Mouse (Mus musculus) heart, adult 8-10 months (tissue): Measurements from ENCODE around the gene Smyd4. TPM values are rescaled to one million over a fixed set of nuclear protein-coding genes. Genes with fewer than 3 reads are reported as not detected.

Experiments used
- DNase-seq: peaks from one replicate; pipeline ENCODE4 v3.0.0; 2022; ENCODE audit warnings: low spot score
- total RNA-seq, 4 experiments: library from RNA; stranded (reverse); gene quantifications; 2 replicates each; pipeline ENCODE4 v1.2.4; 2022

Smyd4 gene
- total RNA-seq, 4 experiments from 2014 or later, result 5.7 to 10.1 (median 8.3) TPM

DNA sequence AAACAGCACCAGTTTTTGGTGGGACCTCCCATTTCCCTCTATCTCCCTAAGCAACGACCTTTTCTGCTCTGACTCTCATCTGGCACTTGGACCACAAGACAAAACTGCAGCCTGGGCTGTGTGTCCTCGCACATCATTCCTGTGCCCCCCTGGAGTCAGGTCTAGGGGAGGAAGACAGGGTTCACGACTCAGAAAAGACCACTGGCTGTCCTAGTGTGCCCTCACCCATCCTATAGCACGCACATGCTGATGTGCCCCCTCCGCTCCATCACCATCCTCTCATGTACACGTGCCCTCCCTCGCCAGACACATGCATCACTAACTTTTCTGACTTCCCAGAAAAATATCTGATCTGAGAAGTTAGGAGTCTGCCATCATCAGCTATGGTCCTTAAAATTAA lies 71.8 kb downstream of the Smyd4 start:
- no peak for DNase-seq

DNA sequence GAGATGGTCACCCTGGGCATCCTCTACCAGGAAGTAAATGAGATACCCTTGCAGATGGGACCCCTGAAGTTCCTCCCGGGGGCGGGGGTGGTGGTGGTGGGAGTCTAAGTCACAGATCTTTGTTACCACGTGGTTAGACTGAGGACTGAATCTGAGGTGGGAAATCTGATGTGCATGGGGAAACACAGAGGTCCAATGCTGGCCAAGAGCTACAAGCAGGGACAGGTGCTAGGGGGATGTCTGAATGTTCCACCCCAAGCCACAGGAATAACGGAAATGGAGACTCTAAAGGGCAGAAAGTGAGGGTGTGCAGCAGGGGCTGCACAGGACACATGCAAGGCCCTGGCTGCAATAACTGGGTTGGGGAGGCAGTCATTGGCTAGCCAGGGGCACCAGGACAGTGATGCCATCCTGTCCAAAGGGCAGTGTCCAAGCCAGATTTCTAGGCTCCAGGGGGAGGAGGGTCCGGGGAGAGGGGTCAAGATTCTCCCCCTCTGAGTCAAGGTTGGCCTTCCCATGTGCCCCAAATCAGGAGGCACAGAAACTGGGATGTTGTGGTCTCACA lies 72.7 kb downstream of the Smyd4 start:
- no peak for DNase-seq

DNA sequence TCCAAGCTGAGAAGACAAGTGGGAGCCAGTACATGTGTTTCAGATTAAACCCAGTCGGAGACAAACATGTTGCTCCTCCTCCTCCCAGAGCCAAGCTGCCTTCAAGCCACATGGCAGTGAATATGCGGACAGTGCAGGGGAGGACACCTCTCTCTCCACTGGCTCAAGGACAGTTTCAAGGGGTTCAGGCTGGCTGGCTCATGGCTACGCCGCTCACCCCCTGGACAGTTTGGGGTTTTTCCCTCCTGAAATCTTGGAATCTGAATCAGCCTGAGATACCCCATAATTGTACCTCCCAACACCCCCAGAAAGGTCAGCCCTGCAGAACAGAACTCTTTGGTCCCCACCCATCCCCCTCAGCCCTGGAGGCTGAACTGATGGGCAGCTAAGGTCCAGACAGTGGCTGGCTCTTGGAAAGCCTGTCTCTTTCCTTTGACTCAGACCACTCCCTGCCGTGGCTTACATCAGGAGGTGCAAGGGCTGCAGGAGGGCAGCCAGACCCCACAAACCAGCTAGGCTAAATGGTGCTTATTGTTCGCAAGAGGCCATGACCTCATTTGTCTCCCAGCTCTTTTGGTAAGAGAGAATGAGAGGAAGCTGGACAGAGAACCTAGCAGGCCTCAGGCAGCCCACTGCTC lies 73.3 kb downstream of the Smyd4 start:
- no peak for DNase-seq

DNA sequence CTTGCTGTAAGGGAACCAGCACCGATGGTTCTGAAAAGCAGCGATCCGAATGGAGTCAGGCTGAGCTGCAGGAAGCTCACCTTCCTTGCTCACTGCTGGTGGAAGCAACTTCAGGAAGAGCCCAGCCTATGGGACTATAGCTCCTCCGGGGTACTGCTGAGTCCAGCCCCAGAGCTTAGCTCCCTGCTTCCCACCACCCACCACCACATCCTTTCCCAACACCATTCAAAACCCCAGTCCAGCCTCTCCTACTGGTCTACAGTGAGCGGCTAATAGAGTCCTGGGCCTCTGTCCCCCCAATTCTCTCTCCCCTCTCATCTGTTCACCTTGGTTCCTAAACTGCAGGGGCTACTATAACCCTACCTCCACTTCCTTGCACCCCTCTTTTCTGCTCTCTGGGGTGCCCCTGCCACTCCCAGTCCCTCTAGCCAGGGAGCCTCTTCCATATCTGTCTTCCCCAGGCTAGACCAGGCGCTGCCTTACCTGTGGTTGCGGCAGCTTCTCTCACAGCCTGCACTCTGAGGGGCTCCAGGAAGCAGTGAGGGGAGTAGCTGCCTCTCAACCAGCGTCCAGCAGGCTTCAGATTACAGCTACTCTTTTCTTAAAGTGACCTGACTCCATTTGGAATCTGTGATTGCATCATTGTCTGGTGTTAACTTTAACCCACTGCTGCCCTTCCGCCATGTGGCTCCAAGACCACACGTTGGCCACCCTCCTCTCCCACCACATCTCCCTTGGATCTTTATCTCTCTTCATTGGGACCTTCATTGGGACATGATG lies 74.0 kb downstream of the Smyd4 start, which contains the start of gene Serpinf1:
Gene Serpinf1 (minus strand): TSS at position 689 of the 780 bp plus-strand sequence.
- no peak for DNase-seq

DNA sequence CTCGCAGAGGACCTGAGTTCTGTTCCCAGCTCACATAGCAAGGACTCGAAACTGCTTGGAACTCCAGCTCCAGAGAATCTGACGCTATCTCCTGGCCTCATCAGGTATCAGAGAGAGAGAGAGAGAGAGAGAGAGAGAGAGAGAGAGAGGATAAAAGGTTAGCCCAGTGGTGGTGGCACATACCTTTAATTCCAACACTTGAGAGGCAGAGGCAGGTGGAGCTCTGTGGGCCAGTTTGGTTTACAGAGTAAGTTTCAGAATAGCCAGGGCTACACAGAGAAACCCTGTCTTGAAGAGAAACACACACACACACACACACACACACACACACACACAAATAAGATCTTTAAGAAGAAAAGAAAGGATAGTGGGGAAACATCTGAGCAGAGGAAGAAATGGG lies 74.9 kb downstream of the Smyd4 start:
- DNase-seq, result no peak

DNA sequence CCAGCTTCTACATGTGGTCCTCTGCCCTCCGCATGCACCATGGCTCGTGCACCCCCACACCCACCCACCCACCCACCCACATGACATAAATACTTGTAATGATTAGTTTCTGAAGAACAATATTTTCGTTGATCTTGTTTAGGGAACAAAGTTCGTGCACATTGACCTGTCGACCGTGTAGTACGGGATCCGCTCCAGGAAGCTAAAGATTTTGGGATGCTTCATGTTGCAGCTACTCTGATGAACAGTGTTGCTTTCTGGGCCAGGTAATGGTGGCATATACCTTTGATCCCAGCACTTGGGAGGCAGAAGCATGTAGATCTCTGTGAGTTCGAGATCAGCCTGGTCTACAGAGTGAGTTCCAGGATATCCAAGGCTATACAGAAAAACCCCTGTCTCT lies 75.8 kb downstream of the Smyd4 start:
- no peak for DNase-seq

DNA sequence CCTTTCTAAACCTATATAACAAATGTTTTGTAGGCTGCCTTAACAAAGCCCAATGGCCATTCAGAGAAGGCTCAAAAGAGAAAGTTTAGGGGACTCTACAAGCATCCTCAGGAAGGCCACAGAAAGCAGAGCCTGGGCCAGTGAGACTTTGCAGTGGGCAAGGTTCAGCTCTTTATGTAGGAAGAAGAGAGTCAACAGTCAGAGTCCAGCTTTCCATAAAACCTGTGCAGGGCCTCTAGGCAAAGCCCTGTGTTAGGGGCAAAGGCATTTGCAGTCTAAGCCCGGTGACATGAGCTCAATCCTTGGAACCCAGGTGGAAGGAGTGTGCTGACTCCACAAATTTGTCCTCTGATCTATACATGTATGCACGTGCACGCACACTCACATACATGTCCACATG lies 76.2 kb downstream of the Smyd4 start:
- DNase-seq, result no peak

DNA sequence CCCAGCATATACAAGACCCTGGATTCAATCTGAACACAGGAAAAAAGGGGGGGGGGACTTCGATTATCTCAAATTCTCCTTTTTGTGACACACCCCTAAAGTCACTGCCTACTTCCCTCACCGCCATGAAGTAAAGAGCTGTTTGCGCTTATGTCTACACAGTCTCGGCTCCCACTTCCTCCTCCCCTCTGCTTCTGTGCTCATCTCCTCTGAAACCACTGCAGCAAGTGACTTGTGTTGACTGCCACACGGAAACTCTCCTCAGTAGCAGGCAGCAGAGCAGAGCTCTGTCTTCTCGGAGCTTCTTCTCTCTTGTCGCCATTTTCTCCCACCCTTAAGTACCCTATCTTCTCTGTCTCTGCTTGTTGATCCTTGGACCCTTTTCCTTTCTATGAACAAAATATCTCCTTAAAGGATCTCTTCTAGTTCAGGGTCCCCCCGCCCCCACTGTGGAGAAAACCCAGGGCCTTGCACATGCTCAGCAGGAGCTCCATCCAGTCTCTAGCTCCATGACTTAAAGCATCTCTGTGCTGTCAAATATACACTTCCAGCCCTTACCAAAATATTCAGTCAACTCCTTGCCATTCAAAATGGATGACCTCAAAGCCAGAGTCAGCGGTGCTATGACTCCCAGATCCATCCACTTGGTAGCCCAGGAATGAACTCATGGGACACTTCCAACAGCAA lies 80.9 kb downstream of the Smyd4 start:
- no peak for DNase-seq

DNA sequence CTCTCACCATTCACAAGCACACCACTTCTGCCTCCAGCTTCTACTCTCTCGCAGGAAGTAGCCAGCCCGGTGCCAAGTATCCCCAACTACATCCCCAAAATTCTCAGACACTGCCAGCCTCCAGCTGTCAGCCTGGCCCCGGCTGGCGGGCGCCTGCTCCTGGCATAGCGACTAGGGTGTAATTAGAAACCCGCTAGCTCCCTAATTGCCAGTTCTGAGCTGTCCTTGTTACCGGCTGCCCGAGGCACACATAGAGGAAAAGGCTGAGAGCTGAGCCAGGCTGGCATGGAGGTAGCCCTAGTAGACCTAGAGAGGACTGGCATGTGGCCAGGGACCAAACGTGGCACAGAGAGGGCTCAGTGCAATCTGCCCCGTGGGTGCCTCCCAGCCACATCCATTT lies 83.1 kb downstream of the Smyd4 start:
- no peak for DNase-seq

DNA sequence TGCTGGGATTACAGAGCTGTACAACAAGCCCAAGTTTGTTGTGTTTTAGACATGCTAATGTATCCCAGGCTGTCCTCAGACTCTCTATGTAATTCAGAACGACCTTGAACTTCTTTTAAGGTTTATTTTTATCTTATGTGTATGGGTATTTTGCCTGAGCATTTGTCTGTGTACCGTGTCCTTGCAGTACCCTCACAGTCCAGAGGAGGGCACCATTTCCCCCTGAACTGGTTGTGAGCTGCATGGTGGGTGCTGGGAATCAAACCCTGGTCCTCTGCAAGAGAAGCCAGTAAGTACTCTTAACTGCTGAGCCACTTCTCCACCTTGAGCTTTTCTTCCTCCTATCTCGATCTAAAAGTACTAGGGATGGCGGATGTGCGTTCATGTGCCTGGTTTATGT lies 85.9 kb downstream of the Smyd4 start:
- DNase-seq, result no peak

DNA sequence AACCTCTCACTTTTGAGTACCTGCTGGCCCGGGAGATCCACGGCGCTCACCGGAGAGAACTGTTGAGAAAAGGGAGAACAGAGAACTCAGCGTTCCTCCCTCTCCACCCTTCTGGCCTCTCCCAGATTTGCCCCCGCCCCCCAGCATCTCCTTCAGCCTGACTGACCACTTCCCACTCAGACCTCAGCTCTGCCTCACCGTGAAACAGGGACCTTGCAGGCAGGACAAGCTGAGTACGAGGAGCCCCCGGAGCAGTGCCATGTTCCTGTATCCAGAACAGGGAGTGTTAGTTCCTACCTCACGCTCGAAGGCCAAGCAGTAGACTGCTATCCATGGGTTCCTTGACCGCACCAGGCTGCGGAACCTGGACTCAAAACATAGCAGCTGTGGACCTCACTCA lies 90.0 kb downstream of the Smyd4 start:
- DNase-seq, result no peak

DNA sequence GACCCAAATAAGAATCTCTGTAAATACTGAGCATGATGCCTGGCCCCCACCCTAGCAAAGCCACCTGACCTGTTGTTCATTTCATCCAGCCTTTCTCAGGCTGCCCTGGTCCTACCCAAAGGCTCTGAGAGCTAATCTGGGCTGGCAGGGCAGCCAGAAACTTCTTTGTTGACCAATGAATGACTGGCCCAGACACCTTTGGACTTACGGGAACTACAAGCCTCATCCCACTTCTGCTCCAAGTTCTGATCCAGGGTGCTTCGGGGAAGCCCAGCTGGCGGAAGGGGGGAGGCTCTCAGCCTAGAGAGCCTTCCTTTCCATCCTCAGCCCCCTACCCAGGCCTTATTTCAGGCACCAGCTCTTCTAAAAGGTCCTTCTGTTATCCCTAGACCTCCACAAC lies 90.6 kb downstream of the Smyd4 start:
- no peak for DNase-seq

DNA sequence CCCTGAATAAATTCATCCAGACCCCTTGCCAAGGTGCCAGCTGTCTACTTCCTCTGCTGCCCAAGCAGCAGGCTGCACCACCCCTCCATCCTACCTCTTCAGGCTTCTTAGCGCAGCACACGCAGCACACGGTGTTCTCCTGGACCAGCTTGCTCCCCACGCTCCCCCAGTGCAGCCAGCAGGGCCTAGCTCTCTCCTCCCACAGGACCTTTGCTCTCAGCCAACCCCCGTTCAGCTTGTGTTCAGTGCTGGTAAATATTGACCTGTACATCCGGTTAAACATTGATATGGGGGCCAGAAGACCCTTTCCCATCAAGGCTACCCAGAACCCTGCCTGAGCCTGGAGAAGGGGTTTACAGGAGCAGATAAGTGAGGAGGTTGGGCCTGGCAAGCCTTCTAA lies 91.1 kb downstream of the Smyd4 start, which contains the start of gene Serpinf2:
Gene Serpinf2 (minus strand): TSS at position 229 of the 400 bp plus-strand sequence.
- no peak for DNase-seq

DNA sequence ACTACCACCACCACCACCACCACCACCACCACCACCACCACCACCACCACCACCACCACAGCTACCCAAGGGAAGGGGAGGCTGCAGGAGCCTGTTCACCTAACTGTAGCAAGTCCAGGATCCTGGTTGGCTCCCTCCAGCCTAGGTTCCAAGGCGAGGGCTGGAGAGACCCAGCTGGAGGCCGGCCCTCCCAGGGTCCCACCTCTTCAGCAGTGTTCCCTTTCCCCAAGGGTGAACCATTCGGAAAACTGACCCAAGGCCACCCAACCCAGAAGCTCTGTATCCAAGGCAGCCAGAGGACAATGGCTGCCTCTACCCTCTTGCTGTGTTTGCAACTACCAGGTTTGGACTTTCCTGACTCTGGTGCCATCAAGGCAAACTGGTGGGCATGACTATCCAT lies 91.7 kb downstream of the Smyd4 start:
- DNase-seq, result no peak

DNA sequence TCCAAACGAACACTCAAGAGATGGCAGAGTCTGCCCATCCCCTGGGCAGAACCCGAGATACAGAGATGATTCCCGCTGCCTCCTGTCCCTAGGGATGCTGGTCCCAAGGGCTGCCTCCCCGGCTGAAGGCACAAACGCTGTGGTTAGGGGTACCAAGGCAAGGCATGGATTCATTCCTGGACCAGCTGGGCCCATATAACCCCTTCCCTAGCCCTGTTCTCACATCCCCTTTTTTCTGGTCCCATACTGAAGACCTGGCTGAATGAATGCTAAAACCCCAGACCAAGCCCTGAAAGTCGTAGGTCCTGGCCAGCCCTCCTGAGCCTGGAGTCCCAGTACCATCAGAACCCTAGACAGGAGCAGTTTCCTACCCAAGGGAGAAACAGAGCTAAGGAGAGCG lies 92.8 kb downstream of the Smyd4 start:
- no peak for DNase-seq

DNA sequence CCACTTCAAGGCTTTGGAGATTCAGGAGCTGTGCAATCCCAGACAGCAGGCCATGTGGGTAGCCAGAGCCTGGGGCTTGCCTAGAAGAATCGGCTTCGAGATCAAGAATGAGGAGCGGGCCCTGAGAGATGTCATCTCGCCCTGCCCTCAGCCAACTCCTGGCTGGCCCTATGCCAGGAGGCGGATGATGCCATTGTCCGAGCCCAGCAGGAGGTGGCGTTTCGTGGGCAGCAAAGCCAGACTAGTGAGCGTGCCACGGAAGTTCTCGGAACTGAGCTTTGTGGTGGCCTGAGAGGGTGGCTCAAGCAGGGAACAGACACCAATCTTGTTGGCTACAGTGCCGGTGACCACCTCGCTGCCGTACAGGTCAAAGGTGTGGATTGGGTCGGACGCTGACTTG lies 93.4 kb downstream of the Smyd4 start:
- no peak for DNase-seq

DNA sequence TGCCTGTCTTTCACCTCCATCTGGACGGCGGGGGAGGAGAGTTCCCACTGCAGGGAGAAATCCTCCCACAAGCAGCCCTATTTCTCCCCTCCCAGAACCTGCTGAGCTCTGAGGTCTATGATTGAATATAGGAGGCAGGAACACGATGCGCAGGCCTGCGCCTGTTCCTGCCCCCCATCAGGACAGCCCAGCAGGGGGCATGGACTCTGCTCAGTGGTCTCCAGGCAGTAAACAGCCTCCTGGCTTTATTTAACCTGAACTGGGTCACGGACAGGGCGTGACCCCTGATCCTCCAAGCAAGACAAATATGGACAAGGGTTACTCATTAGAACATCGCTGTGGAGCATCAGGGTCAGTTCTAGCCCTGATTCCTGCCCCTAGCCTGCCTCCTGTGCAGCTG lies 95.5 kb downstream of the Smyd4 start:
- DNase-seq, result no peak

DNA sequence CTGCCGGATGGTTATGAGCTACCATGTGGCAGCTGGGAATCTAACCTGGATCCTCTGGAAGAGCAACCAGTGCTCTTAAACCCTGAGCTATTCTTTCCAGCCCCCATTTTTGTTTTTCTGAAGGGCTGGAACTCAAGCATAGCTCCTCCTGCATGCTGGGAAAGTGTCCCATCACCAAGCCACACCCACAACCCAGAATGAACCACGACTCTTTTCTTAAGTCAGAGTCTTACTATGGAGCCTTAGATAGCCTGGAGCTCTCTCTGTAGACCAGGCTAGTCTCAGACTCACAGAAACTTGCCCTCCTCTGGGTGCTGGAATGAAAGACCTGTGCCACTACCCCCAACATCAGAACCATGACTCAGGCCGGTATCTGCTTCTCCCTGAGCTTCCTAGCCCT lies 100.3 kb downstream of the Smyd4 start:
- no peak for DNase-seq

DNA sequence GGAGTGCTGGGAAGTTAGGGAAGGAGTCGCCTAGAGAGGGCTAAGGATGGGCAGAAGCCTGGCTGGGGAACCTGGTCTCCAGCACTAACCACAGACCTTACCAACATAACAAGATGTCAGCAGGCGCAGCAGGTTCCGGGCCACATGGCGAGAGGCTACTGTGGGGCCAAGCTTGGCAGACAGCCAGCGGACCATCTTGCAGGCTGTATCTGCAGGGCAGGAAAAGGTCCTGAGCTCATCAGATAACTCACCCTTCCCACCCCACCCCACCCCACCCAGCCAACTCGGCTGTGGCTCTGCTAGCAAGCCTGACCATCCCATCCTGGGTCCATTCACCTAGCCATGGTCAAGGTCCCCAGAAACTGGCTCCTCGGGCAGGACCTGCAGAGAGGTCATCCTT lies 101.5 kb downstream of the Smyd4 start:
- DNase-seq, result no peak

DNA sequence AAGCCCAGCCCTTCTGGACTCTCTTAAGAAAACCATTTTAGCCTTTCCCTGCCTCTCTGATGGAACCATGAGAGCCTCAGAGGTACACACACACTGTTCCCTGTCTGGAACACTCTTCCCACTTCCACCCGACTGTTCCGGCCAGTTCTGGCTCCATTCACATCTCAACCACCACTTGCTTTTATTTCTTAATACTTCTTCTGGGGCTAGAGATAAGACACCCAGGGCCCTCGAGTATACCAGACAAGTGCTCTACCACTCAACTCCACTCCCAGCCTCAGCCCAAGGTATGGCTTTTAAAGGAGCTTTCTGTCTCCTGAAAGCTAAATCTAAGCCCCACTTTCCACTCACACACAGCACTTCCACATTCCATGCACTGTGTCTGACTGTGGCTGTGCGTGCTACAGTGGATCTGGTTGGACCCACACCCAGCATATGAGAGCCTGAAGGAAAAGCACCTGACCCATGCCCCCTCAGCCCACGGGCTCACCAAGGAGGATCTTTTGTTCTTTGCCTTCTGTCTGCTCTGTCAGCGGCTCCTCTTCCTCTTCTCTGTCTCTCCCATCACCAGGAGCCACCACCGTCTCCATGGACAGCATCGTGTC lies 102.2 kb downstream of the Smyd4 start:
- no peak for DNase-seq

DNA sequence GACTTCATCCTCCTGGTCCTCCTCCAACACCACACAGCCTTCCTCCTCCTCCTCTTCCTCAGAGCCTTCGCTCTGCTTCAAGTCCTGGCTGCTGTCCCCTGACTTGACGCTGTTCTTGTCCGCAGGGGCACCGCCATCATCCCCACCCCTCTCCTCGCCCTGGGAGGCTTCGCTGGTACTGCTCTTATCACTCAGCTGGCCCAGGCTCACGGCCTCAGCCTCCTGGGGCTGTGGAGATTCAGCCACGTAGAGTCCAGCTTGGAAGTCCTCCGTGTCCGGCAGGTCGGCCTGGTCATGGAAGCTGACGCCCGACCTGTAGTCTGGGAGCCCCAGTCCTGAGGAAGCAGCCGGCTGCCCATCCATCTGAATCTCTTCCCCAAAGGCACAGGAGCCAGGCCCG lies 102.7 kb downstream of the Smyd4 start:
- DNase-seq, result no peak

DNA sequence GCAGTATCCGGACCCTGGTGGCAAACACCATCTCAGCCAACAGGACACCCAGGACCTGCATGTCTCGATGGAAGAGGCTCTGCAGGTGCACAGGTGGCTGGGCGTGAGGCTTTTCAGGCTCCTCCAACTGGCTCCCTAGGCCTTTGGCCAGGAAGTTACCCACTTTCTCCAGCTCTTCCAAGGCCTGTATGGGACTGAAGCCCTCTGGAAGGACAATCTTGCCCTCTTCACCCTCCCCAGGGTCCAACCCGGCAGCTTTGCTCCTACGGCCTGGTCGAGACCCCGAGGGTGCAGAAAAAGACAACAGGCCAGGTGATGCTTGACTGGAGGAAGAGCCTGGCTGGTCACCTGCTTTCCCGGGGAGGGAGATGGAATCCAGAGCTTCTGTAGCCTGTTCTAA lies 103.8 kb downstream of the Smyd4 start:
- no peak for DNase-seq
